Mouse (Mus musculus) heart, postnatal 0 days (tissue): Measurements from ENCODE around the gene Med17.

Experiments
- CTCF ChIP-seq: IDR thresholded peaks from 2 replicates; pipeline ENCODE4 v1.5.1; 2016; ENCODE audit warnings: antibody characterized with exemption, control low read depth, low read depth
- EP300 ChIP-seq: IDR thresholded peaks from 2 replicates; pipeline ENCODE4 v1.6.1; 2016; ENCODE audit warnings: antibody characterized with exemption, low read depth

GRCm38 (mm10) chr9:15261980-15262379, 17.8 kb downstream of the Med17 start:
- no peak for TF ChIP-seq CTCF
- no peak for TF ChIP-seq EP300
